Mouse (Mus musculus): ENCODE results near the gene Ifna15.
A peak's percentile ranks its signal among the peaks of the same experiment; 100 is the strongest.
"Not testable (repeated sequence)": the region's sequence is repeated elsewhere in the genome, so short reads cannot be mapped to it uniquely, and the experiment has no call there.

The Ifna15 gene

GRCm38 (mm10) chr4:88558145-88558544 is at the start of gene Ifna15:
Gene Ifna15 (minus strand): TSS chr4:88558245.
- DNase-seq (ENCODE audit: low spot score) = not testable (repeated sequence)

GRCm38 (mm10) chr4:88603276-88603675 is 45.2 kb upstream of the Ifna15 start, which contains the start of gene Ifna12:
Gene Ifna12 (minus strand): TSS chr4:88603376.
- DNase-seq (ENCODE audit: low spot score) = no peak

- no peak for DNase-seq (ENCODE audit: low spot score)
Measured at GRCm38 (mm10) chr4:88592285-88592684, 34.2 kb upstream of the Ifna15 start, which contains the start of gene Ifna9. Gene Ifna9 (minus strand): TSS chr4:88592385.

GRCm38 (mm10) chr4:88571698-88572097 is 13.7 kb upstream of the Ifna15 start, which contains the start of gene Ifna14:
Gene Ifna14 (minus strand): TSS chr4:88571798.
- no peak for DNase-seq (ENCODE audit: low spot score)

GRCm38 (mm10) chr4:88561791-88562190 is 3.7 kb upstream of the Ifna15 start:
- DNase-seq (ENCODE audit: low spot score) = no peak

- peak; percentile 25 for DNase-seq (ENCODE audit: low spot score)
Measured at GRCm38 (mm10) chr4:88550161-88550945, 7.7 kb downstream of the Ifna15 start.

- no peak for DNase-seq (ENCODE audit: low spot score)
Measured at GRCm38 (mm10) chr4:88547986-88548385, 10.1 kb downstream of the Ifna15 start.

- no peak for DNase-seq (ENCODE audit: low spot score)
Measured at GRCm38 (mm10) chr4:88543649-88544234, 14.3 kb downstream of the Ifna15 start.

- no peak for DNase-seq (ENCODE audit: low spot score)
Measured at GRCm38 (mm10) chr4:88537328-88537727, 20.7 kb downstream of the Ifna15 start.

- DNase-seq (ENCODE audit: low spot score) = no peak
Measured at GRCm38 (mm10) chr4:88536640-88537039, 21.4 kb downstream of the Ifna15 start.

GRCm38 (mm10) chr4:88535742-88536141 is 22.3 kb downstream of the Ifna15 start:
- DNase-seq (ENCODE audit: low spot score) = no peak

GRCm38 (mm10) chr4:88534903-88535302 is 23.1 kb downstream of the Ifna15 start:
- DNase-seq (ENCODE audit: low spot score) = no peak

- DNase-seq (ENCODE audit: low spot score) = no peak
Measured at GRCm38 (mm10) chr4:88533499-88533898, 24.5 kb downstream of the Ifna15 start.

- no peak for DNase-seq (ENCODE audit: low spot score)
Measured at GRCm38 (mm10) chr4:88530892-88531291, 27.2 kb downstream of the Ifna15 start.

- DNase-seq (ENCODE audit: low spot score) = no peak
Measured at GRCm38 (mm10) chr4:88530271-88530670, 27.8 kb downstream of the Ifna15 start.

GRCm38 (mm10) chr4:88526379-88527049 is 31.5 kb downstream of the Ifna15 start:
- DNase-seq (ENCODE audit: low spot score) = no peak

GRCm38 (mm10) chr4:88525393-88525792 is 32.7 kb downstream of the Ifna15 start:
- DNase-seq (ENCODE audit: low spot score) = no peak

GRCm38 (mm10) chr4:88523241-88523640 is 34.8 kb downstream of the Ifna15 start:
- DNase-seq (ENCODE audit: low spot score) = no peak

- DNase-seq (ENCODE audit: low spot score) = no peak
Measured at GRCm38 (mm10) chr4:88522674-88523073, 35.4 kb downstream of the Ifna15 start, which contains the start of gene Ifnb1. Gene Ifnb1 (minus strand): TSS chr4:88522774.

GRCm38 (mm10) chr4:88517957-88518356 is 40.1 kb downstream of the Ifna15 start:
- DNase-seq (ENCODE audit: low spot score) = no peak

- no peak for DNase-seq (ENCODE audit: low spot score)
Measured at GRCm38 (mm10) chr4:88515711-88516211, 42.3 kb downstream of the Ifna15 start.

GRCm38 (mm10) chr4:88515250-88515649 is 42.8 kb downstream of the Ifna15 start:
- DNase-seq (ENCODE audit: low spot score) = no peak

Data from ovary, postnatal 10 days (tissue).